Mouse (Mus musculus) MEL (cell line): Measurements from ENCODE around the gene D630039A03Rik. TPM values are rescaled to one million over a fixed set of nuclear protein-coding genes. Genes with fewer than 3 reads are reported as not detected.
A peak's percentile ranks its signal among the peaks of the same experiment; 100 is the strongest.

Experiments used
- DNase-seq: peaks from one replicate; pipeline ENCODE4 v3.0.0; 2011; ENCODE audit warnings: low read depth, low spot score
- H3K27ac ChIP-seq: 2 replicates; pipeline ENCODE4 v1.5.1; 2012; ENCODE audit warnings: low read depth, mild to moderate bottlenecking, control low read depth, low read length, moderate library complexity; ENCODE audit not compliant: control insufficient read depth
- H3K27me3 ChIP-seq, 2 experiments: fragments of 150-350 bp in 1 of 2; sonication (generic) in 1 of 2; 2 replicates each; pipeline ENCODE4 v1.6.1; 2012; ENCODE audit warnings: low read length in 2 of 2, mild to moderate bottlenecking in 2 of 2, improper control_type of control experiment in 1 of 2, moderate library complexity in 1 of 2; ENCODE audit not compliant: insufficient read depth in 2 of 2, control insufficient read depth in 1 of 2
- H3K36me3 ChIP-seq, 2 experiments: 2 replicates each; pipeline ENCODE4 v1.6.1; 2012 to 2014; ENCODE audit warnings: low read length in 2 of 2, improper control_type of control experiment in 1 of 2, inconsistent platforms in 1 of 2, mild to moderate bottlenecking in 1 of 2; ENCODE audit not compliant: insufficient read depth in 2 of 2, control insufficient read depth in 1 of 2
- H3K4me1 ChIP-seq, 2 experiments: fragments of 150-350 bp in 1 of 2; sonication (generic) in 1 of 2; 2 replicates each; pipeline ENCODE4 v1.6.1; 2012; ENCODE audit warnings: low read length in 2 of 2, improper control_type of control experiment in 1 of 2, mild to moderate bottlenecking in 1 of 2; ENCODE audit not compliant: insufficient read depth in 2 of 2, control insufficient read depth in 1 of 2
- H3K4me3 ChIP-seq, 2 experiments: fragments of 150-350 bp in 1 of 2; sonication (generic) in 1 of 2; 2 replicates each; pipeline ENCODE4 v1.5.1; 2012; ENCODE audit warnings: low read depth in 2 of 2, low read length in 2 of 2, mild to moderate bottlenecking in 2 of 2, moderate library complexity in 2 of 2, control low read depth in 1 of 2, improper control_type of control experiment in 1 of 2; ENCODE audit not compliant: control insufficient read depth in 1 of 2, insufficient read depth in 1 of 2
- H3K79me2 ChIP-seq: 2 replicates; pipeline ENCODE4 v1.6.1; 2012; ENCODE audit warnings: mild to moderate bottlenecking, low read length, moderate library complexity; ENCODE audit not compliant: control insufficient read depth, poor library complexity, insufficient read depth
- H3K9ac ChIP-seq: 2 replicates; pipeline ENCODE4 v1.6.1; 2012; ENCODE audit warnings: low read depth, mild to moderate bottlenecking, control low read depth, low read length, moderate library complexity; ENCODE audit not compliant: control insufficient read depth, poor library complexity, severe bottlenecking
- H3K9me3 ChIP-seq: fragments of 150-350 bp; sonication (generic); replicated peaks from 2 replicates; pipeline ENCODE4 v1.6.1; 2012; ENCODE audit warnings: mild to moderate bottlenecking, low read length, improper control_type of control experiment, moderate library complexity; ENCODE audit not compliant: insufficient read depth
- BHLHE40 ChIP-seq: IDR thresholded peaks from 2 replicates; pipeline ENCODE4 v1.6.1; 2012; ENCODE audit warnings: low read depth, mild to moderate bottlenecking, inconsistent platforms, low read length, improper control_type of control experiment, borderline replicate concordance
- CHD1 ChIP-seq: IDR thresholded peaks from 2 replicates; pipeline ENCODE4 v1.6.1; 2012; ENCODE audit warnings: low read depth, mild to moderate bottlenecking, inconsistent platforms, low read length, improper control_type of control experiment
- CTCF ChIP-seq, 3 experiments: IDR thresholded peaks in 2 of 3; conservative IDR thresholded peaks in 1 of 3; 2 replicates each; pipeline ENCODE4 v1.5.1; 2011 to 2012; ENCODE audit warnings: low read length in 3 of 3, low read depth in 2 of 3, mild to moderate bottlenecking in 2 of 3, improper control_type of control experiment in 1 of 3, inconsistent platforms in 1 of 3, mixed read lengths in 1 of 3, moderate library complexity in 1 of 3; ENCODE audit not compliant: control insufficient read depth in 1 of 3, insufficient read depth in 1 of 3, poor library complexity in 1 of 3, severe bottlenecking in 1 of 3
- E2F4 ChIP-seq: IDR thresholded peaks from 2 replicates; pipeline ENCODE4 v1.6.1; 2011; ENCODE audit warnings: low read depth, low read length, improper control_type of control experiment, borderline replicate concordance
- ELF1 ChIP-seq: IDR thresholded peaks from 2 replicates; pipeline ENCODE4 v1.6.1; 2014; ENCODE audit warnings: low read depth, mild to moderate bottlenecking, inconsistent platforms, low read length, improper control_type of control experiment, moderate library complexity
- EP300 ChIP-seq, 2 experiments: IDR thresholded peaks; 2 replicates each; pipeline ENCODE4 v1.6.1; 2011; ENCODE audit warnings: improper control_type of control experiment in 2 of 2, low read length in 2 of 2, low read depth in 1 of 2, mild to moderate bottlenecking in 1 of 2
- ETS1 ChIP-seq: IDR thresholded peaks from 2 replicates; pipeline ENCODE4 v1.6.1; 2012; ENCODE audit warnings: low read depth, mild to moderate bottlenecking, inconsistent platforms, low read length, improper control_type of control experiment, moderate library complexity
- GABPA ChIP-seq: IDR thresholded peaks from 2 replicates; pipeline ENCODE4 v1.6.1; 2012; ENCODE audit warnings: low read depth, mild to moderate bottlenecking, inconsistent platforms, low read length, improper control_type of control experiment, moderate library complexity
- GATA1 ChIP-seq: IDR thresholded peaks from 2 replicates; pipeline ENCODE4 v1.6.1; 2011; ENCODE audit warnings: low read depth, low read length, improper control_type of control experiment
- JUND ChIP-seq: IDR thresholded peaks from 2 replicates; pipeline ENCODE4 v1.6.1; 2011; ENCODE audit warnings: low read depth, mild to moderate bottlenecking, improper control_type of control experiment, low read length
- KAT2A ChIP-seq: conservative IDR thresholded peaks from 2 replicates; pipeline ENCODE4 v1.6.1; 2012; ENCODE audit warnings: low read depth, low read length, improper control_type of control experiment, inconsistent platforms
- MAFK ChIP-seq: IDR thresholded peaks from 2 replicates; pipeline ENCODE4 v1.6.1; 2011; ENCODE audit warnings: low read depth, mild to moderate bottlenecking, low read length, improper control_type of control experiment, borderline replicate concordance
- MAX ChIP-seq: IDR thresholded peaks from 2 replicates; pipeline ENCODE4 v1.6.1; 2011; ENCODE audit warnings: low read length, improper control_type of control experiment
- MAZ ChIP-seq: IDR thresholded peaks from 2 replicates; pipeline ENCODE4 v1.6.1; 2012; ENCODE audit warnings: low read depth, mild to moderate bottlenecking, inconsistent platforms, low read length, improper control_type of control experiment
- MEF2A ChIP-seq: IDR thresholded peaks from 2 replicates; pipeline ENCODE4 v1.6.1; 2014; ENCODE audit warnings: low read depth, mild to moderate bottlenecking, inconsistent platforms, low read length, improper control_type of control experiment; ENCODE audit not compliant: poor library complexity, insufficient replicate concordance, severe bottlenecking; ENCODE audit errors: extremely low read depth
- MXI1 ChIP-seq: IDR thresholded peaks from 2 replicates; pipeline ENCODE4 v1.6.1; 2011; ENCODE audit warnings: mild to moderate bottlenecking, low read depth, low read length, improper control_type of control experiment
- MYB ChIP-seq: IDR thresholded peaks from 2 replicates; pipeline ENCODE4 v1.6.1; 2011; ENCODE audit warnings: mild to moderate bottlenecking, low read depth, low read length, improper control_type of control experiment
- MYC ChIP-seq: IDR thresholded peaks from 2 replicates; pipeline ENCODE4 v1.6.1; 2011; ENCODE audit warnings: low read depth, mild to moderate bottlenecking, low read length, improper control_type of control experiment, moderate library complexity
- NELFE ChIP-seq: IDR thresholded peaks from 2 replicates; pipeline ENCODE4 v1.6.1; 2011; ENCODE audit warnings: low read depth, low read length, improper control_type of control experiment
- NRF1 ChIP-seq: IDR thresholded peaks from 2 replicates; pipeline ENCODE4 v1.6.1; 2014; ENCODE audit warnings: low read depth, mild to moderate bottlenecking, inconsistent platforms, low read length, improper control_type of control experiment, moderate library complexity; ENCODE audit not compliant: poor library complexity, insufficient read depth, severe bottlenecking
- POLR2A ChIP-seq, 2 experiments: IDR thresholded peaks; 2 replicates each; pipeline ENCODE4 v1.6.1; 2011 to 2012; ENCODE audit warnings: low read length in 2 of 2, mild to moderate bottlenecking in 2 of 2, control low read depth in 1 of 2, improper control_type of control experiment in 1 of 2, low read depth in 1 of 2, moderate library complexity in 1 of 2; ENCODE audit not compliant: control insufficient read depth in 1 of 2, insufficient read depth in 1 of 2, poor library complexity in 1 of 2
- POLR2AphosphoS2 ChIP-seq: IDR thresholded peaks from 2 replicates; pipeline ENCODE4 v1.6.1; 2011; ENCODE audit warnings: low read length, improper control_type of control experiment
- POLR2AphosphoS5 ChIP-seq: IDR thresholded peaks from 2 replicates; pipeline ENCODE4 v1.6.1; 2012; ENCODE audit warnings: low read depth, borderline replicate concordance, mild to moderate bottlenecking, inconsistent platforms, low read length, moderate library complexity, mixed read lengths
- RAD21 ChIP-seq: IDR thresholded peaks from 2 replicates; pipeline ENCODE4 v1.6.1; 2011; ENCODE audit warnings: mild to moderate bottlenecking, low read depth, low read length, improper control_type of control experiment
- SIN3A ChIP-seq: IDR thresholded peaks from 2 replicates; pipeline ENCODE4 v1.6.1; 2012; ENCODE audit warnings: low read length, improper control_type of control experiment, inconsistent platforms
- SMC3 ChIP-seq: IDR thresholded peaks from 2 replicates; pipeline ENCODE4 v1.6.1; 2011; ENCODE audit warnings: low read depth, low read length, improper control_type of control experiment
- TAL1 ChIP-seq: IDR thresholded peaks from 2 replicates; pipeline ENCODE4 v1.6.1; 2012; ENCODE audit warnings: mild to moderate bottlenecking, inconsistent platforms, low read length, moderate library complexity, mixed read lengths
- TBP ChIP-seq: IDR thresholded peaks from 2 replicates; pipeline ENCODE4 v1.8.0; 2011; ENCODE audit warnings: low read depth, low read length, improper control_type of control experiment
- TCF12 ChIP-seq: IDR thresholded peaks from 2 replicates; pipeline ENCODE4 v1.6.1; 2014; ENCODE audit warnings: low read depth, mild to moderate bottlenecking, inconsistent platforms, low read length, improper control_type of control experiment, moderate library complexity
- UBTF ChIP-seq: IDR thresholded peaks from 2 replicates; pipeline ENCODE4 v1.6.1; 2012; ENCODE audit warnings: low read depth, mild to moderate bottlenecking, inconsistent platforms, low read length, improper control_type of control experiment, moderate library complexity, borderline replicate concordance; ENCODE audit not compliant: insufficient read depth
- USF2 ChIP-seq, 2 experiments: IDR thresholded peaks; 2 replicates each; pipeline ENCODE4 v1.6.1; 2011 to 2012; ENCODE audit warnings: improper control_type of control experiment in 2 of 2, low read length in 2 of 2, borderline replicate concordance in 1 of 2, inconsistent platforms in 1 of 2, low read depth in 1 of 2, mild to moderate bottlenecking in 1 of 2; ENCODE audit not compliant: insufficient read depth in 1 of 2
- ZC3H11A ChIP-seq: IDR thresholded peaks from 2 replicates; pipeline ENCODE4 v1.6.1; 2012; ENCODE audit warnings: low read depth, mild to moderate bottlenecking, inconsistent platforms, low read length, improper control_type of control experiment
- ZKSCAN1 ChIP-seq: IDR thresholded peaks from 2 replicates; pipeline ENCODE4 v1.6.1; 2012; ENCODE audit warnings: low read depth, mild to moderate bottlenecking, inconsistent platforms, low read length, improper control_type of control experiment, moderate library complexity
- ZMIZ1 ChIP-seq: IDR thresholded peaks from 2 replicates; pipeline ENCODE4 v1.6.1; 2012; ENCODE audit warnings: low read depth, mild to moderate bottlenecking, inconsistent platforms, low read length, improper control_type of control experiment, moderate library complexity
- polyA plus RNA-seq, 2 experiments: library from polyadenylated mRNA; stranded (reverse) in 1 of 2; unstranded in 1 of 2; fragments of >175 nt in 1 of 2; fragments of >200 nt in 1 of 2; gene quantifications; 2 replicates each; pipeline versions ENCODE4 v1.2.1 to v1.2.4; 2012; ENCODE audit warnings: low replicate concordance in 2 of 2, low read depth in 1 of 2; ENCODE audit not compliant: insufficient read length in 2 of 2, insufficient read depth in 1 of 2, missing spikeins in 1 of 2
- total RNA-seq: library from RNA; depleted of rRNA; stranded (reverse); fragments of 300-350 nt; gene quantifications from 2 replicates; pipeline ENCODE4 v1.2.3, GENCODE M21; 2012

D630039A03Rik gene
- total and polyA plus RNA-seq, 3 experiments = not detected

GRCm38 (mm10) chr4:57956029-57956960 is 40.2 kb upstream of the D630039A03Rik start, which contains the start of gene Txn1:
Txn1 (minus strand) TSS chr4:57956411.
- Histone ChIP-seq H3K4me1 (peaks cover 3 to 15% of the 10 kb centered on the region in 2 experiments), H3K27me3 (no peaks in the 10 kb centered on the region), H3K4me3 (peak within 1 kb of the TSS; percentile 84 to 93), H3K79me2 (peaks cover 44% of the 10 kb centered on the region), H3K9ac (peak within 1 kb of the TSS; percentile 88), H3K9me3 (no peaks in the 10 kb centered on the region), H3K36me3 (peaks cover 7 to 20% of the 10 kb centered on the region in 2 experiments), H3K27ac (peak within 1 kb of the TSS; percentile 98)
- DNase-seq = peak; percentile 99
- TF ChIP-seq MEF2A (no peak), TBP (peak; percentile 89), NELFE (peak; percentile 97), MAZ (peak; percentile 47; the same call in 1 of the 2 replicates), ZMIZ1 (peak; percentile 98), RAD21 (no peak), ZKSCAN1 (no peak), MAX (peak; percentile 76), GABPA (peak; percentile 97), KAT2A (no peak; the same call in 1 of the 2 replicates), NRF1 (peak; percentile 66; the same call in 1 of the 2 replicates), POLR2AphosphoS2 (peak; percentile 98), SMC3 (no peak), TCF12 (peak; percentile 36), CTCF (IDR thresholded peaks at IDR 0.05 in 2 of 3, conservative IDR thresholded peaks at IDR 0.05 in 1 of 3; ENCODE audit: control insufficient read depth in 1 of 3, insufficient read depth in 1 of 3, low read depth in 2 of 3, low read length in 3 of 3, poor library complexity in 1 of 3, severe bottlenecking in 1 of 3) (no peak), MXI1 (peak; percentile 52), USF2 (IDR thresholded peaks at IDR 0.05; ENCODE audit: borderline replicate concordance in 1 of 2, insufficient read depth in 1 of 2, low read depth in 1 of 2, low read length in 2 of 2) (no peak), MYB (no peak), SIN3A (peak; percentile 69), POLR2A (IDR thresholded peaks at IDR 0.05; ENCODE audit: control insufficient read depth in 1 of 2, insufficient read depth in 1 of 2, low read depth in 1 of 2, low read length in 2 of 2, poor library complexity in 1 of 2) (peak; percentile 65 to 96), ETS1 (peak; percentile 39; the same call in 1 of the 2 replicates), MYC (peak; percentile 84), MAFK (peak; percentile 88; the same call in 1 of the 2 replicates), GATA1 (no peak), ZC3H11A (no peak), JUND (no peak), E2F4 (peak; percentile 50; the same call in 1 of the 2 replicates), BHLHE40 (no peak), EP300 (IDR thresholded peaks at IDR 0.05; ENCODE audit: low read depth in 1 of 2, low read length in 2 of 2) (peak in 1 of 2 experiments; percentile 38; a peak in 2 of 4 replicates), POLR2AphosphoS5 (peak; percentile 72; the same call in 1 of the 2 replicates), TAL1 (no peak), UBTF (no peak; the same call in 1 of the 2 replicates), ELF1 (peak; percentile 94), CHD1 (no peak)
